ENCODE assay signal across 7 mouse cellular contexts in genomic region chr4:117096666-117097065, GRCm38 (mm10). TPM values are rescaled to one million over a fixed set of nuclear protein-coding genes. Genes with fewer than 3 reads are reported as not detected.
DNase-seq lines count a peak whose midpoint lies in the region; ATAC-seq lines count a peak whose summit lies in the region.

No protein-coding gene starts in this region.

- H3K27me3 ChIP-seq in embryonic facial prominence, embryonic 11.5 days (ENCODE audit: control insufficient read depth, insufficient read depth, low read length), result no peaks in the 10 kb centered on the region
- H3K27me3 ChIP-seq in hindbrain, embryonic 12.5 days, result peaks cover 38% of the 10 kb centered on the region
- peaks cover 51% of the 10 kb centered on the region for H3K27me3 ChIP-seq in midbrain, embryonic 13.5 days

- no peak for DNase-seq in embryonic facial prominence, embryonic 11.5 days (ENCODE audit: low spot score)
- DNase-seq in right cerebral cortex, postnatal 25 days, result no peak
- DNase-seq in thymus, postnatal 10 days (ENCODE audit: low spot score in 2 of 2), result no peak

- no peaks in the 10 kb centered on the region for H3K36me3 ChIP-seq in embryonic facial prominence, embryonic 11.5 days (replicated peaks; ENCODE audit: control insufficient read depth, insufficient read depth, low read depth, low read length)
- no peaks in the 10 kb centered on the region for H3K36me3 ChIP-seq in hindbrain, embryonic 12.5 days
- no peaks in the 10 kb centered on the region; the same call in 1 of the 2 replicates for H3K36me3 ChIP-seq in midbrain, embryonic 13.5 days

- peak overlapping the region; percentile 69 for H3K4me3 ChIP-seq in brown adipose tissue, adult 24 weeks (ENCODE audit: insufficient read depth, low read depth, low read length)
- H3K4me3 ChIP-seq in embryonic facial prominence, embryonic 11.5 days (ENCODE audit: low read depth, low read length), result peak overlapping the region; percentile 67
- peak overlapping the region; percentile 60 for H3K4me3 ChIP-seq in hindbrain, embryonic 12.5 days
- H3K4me3 ChIP-seq in midbrain, embryonic 13.5 days (replicated peaks), result peak overlapping the region; percentile 58

- peak overlapping the region; percentile 82 for H3K27ac ChIP-seq in brown adipose tissue, adult 24 weeks (replicated peaks; ENCODE audit: low read depth, low read length)
- no peak overlapping the region for H3K27ac ChIP-seq in embryonic facial prominence, embryonic 11.5 days (replicated peaks; ENCODE audit: low read depth, low read length)
- H3K27ac ChIP-seq in hindbrain, embryonic 12.5 days, result no peak overlapping the region
- H3K27ac ChIP-seq in midbrain, embryonic 13.5 days, result peak overlapping the region; percentile 71; the same call in 1 of the 2 replicates

- H3K9me3 ChIP-seq in embryonic facial prominence, embryonic 11.5 days (replicated peaks; ENCODE audit: control insufficient read depth, low read length), result no peaks in the 10 kb centered on the region
- H3K9me3 ChIP-seq in hindbrain, embryonic 12.5 days (replicated peaks), result no peaks in the 10 kb centered on the region
- no peaks in the 10 kb centered on the region for H3K9me3 ChIP-seq in midbrain, embryonic 13.5 days

- ATAC-seq in embryonic facial prominence, embryonic 11.5 days (replicated peaks; ENCODE audit: insufficient number of reproducible peaks, low FRiP score, low TSS enrichment, low read depth), result no peak
- ATAC-seq in hindbrain, embryonic 12.5 days (ENCODE audit: low FRiP score), result no peak
- ATAC-seq in midbrain, embryonic 13.5 days, result no peak
- no peak for ATAC-seq in megakaryocyte progenitor cell, adult 5-6 weeks (replicated peaks; ENCODE audit: poor library complexity)

- 14% methylated on average over 5 of the region's 5 CpGs for WGBS in embryonic facial prominence, embryonic 11.5 days
- 13% methylated on average over 5 of the region's 5 CpGs for WGBS in hindbrain, embryonic 12.5 days
- WGBS in midbrain, embryonic 13.5 days, result 9% methylated on average over 5 of the region's 5 CpGs

- peaks cover 14% of the 10 kb centered on the region for H3K4me1 ChIP-seq in brown adipose tissue, adult 24 weeks (ENCODE audit: control insufficient read depth, insufficient read depth, insufficient read length, low read length)
- H3K4me1 ChIP-seq in embryonic facial prominence, embryonic 11.5 days (ENCODE audit: control insufficient read depth, insufficient read depth, low read length), result no peaks in the 10 kb centered on the region; the same call in 1 of the 2 replicates
- peaks cover 29% of the 10 kb centered on the region for H3K4me1 ChIP-seq in hindbrain, embryonic 12.5 days
- H3K4me1 ChIP-seq in midbrain, embryonic 13.5 days (replicated peaks), result peaks cover 36% of the 10 kb centered on the region

- H3K9ac ChIP-seq in embryonic facial prominence, embryonic 11.5 days (replicated peaks; ENCODE audit: low read length), result peak overlapping the region; percentile 63
- H3K9ac ChIP-seq in hindbrain, embryonic 12.5 days, result peak overlapping the region; percentile 71
- H3K9ac ChIP-seq in midbrain, embryonic 13.5 days (replicated peaks), result peak overlapping the region; percentile 75

- peak overlapping the region; percentile 97 for H3K4me2 ChIP-seq in embryonic facial prominence, embryonic 11.5 days (ENCODE audit: low read depth, low read length)
- H3K4me2 ChIP-seq in hindbrain, embryonic 12.5 days (replicated peaks), result peak overlapping the region; percentile 90
- peak overlapping the region; percentile 88 for H3K4me2 ChIP-seq in midbrain, embryonic 13.5 days (replicated peaks)

RNA-seq across cellular contexts. Expression of gene Ptch2, which starts 0.8 kb away (rescaled TPM):
- polyA plus RNA-seq in brown adipose tissue, adult 24 weeks (2012; ENCODE audit: insufficient read depth, insufficient read length, missing spikeins), result 1.2 and 1.5 TPM in 2 replicates
- polyA plus RNA-seq in embryonic facial prominence, embryonic 11.5 days (2014; fragmentation: Nextera tagmentation; extraction: Ambion mirVana), result 2.7 and 5.6 TPM in 2 replicates
- polyA plus RNA-seq in hindbrain, embryonic 12.5 days (2016; fragmentation: Nextera tagmentation; extraction: Ambion mirVana), result 4.5 and 5.9 TPM in 2 replicates
- polyA plus RNA-seq in midbrain, embryonic 13.5 days (2015; fragmentation: Nextera tagmentation; extraction: Ambion mirVana), result 7.1 and 7.3 TPM in 2 replicates
- 0.30 and 1.3 TPM in 2 replicates for total RNA-seq in megakaryocyte progenitor cell, adult 5-6 weeks (2015)
- total RNA-seq in megakaryocyte progenitor cell, adult 5-6 weeks (2017), result 0.08 and 0.57 TPM in 2 replicates

RNA-seq across cellular contexts. Expression of gene Btbd19, which starts 28.9 kb away (rescaled TPM):
- 1.8 TPM in 1 of 2 replicates, not detected in the other for polyA plus RNA-seq in brown adipose tissue, adult 24 weeks (2012; ENCODE audit: insufficient read depth, insufficient read length, missing spikeins)
- 1.8 and 2.8 TPM in 2 replicates for polyA plus RNA-seq in embryonic facial prominence, embryonic 11.5 days (2014; fragmentation: Nextera tagmentation; extraction: Ambion mirVana)
- polyA plus RNA-seq in hindbrain, embryonic 12.5 days (2016; fragmentation: Nextera tagmentation; extraction: Ambion mirVana), result 4.0 and 4.5 TPM in 2 replicates
- 3.3 and 3.4 TPM in 2 replicates for polyA plus RNA-seq in midbrain, embryonic 13.5 days (2015; fragmentation: Nextera tagmentation; extraction: Ambion mirVana)
- 9.1 and 10.2 TPM in 2 replicates for total RNA-seq in megakaryocyte progenitor cell, adult 5-6 weeks (2015)
- 6.4 and 8.9 TPM in 2 replicates for total RNA-seq in megakaryocyte progenitor cell, adult 5-6 weeks (2017)

RNA-seq across cellular contexts. Expression of gene Tctex1d4, which starts 29.9 kb away (rescaled TPM):
- not detected in 2 replicates for polyA plus RNA-seq in brown adipose tissue, adult 24 weeks (2012; ENCODE audit: insufficient read depth, insufficient read length, missing spikeins)
- polyA plus RNA-seq in embryonic facial prominence, embryonic 11.5 days (2014; fragmentation: Nextera tagmentation; extraction: Ambion mirVana), result not detected in 2 replicates
- 0.34 TPM in 1 of 2 replicates, not detected in the other for polyA plus RNA-seq in hindbrain, embryonic 12.5 days (2016; fragmentation: Nextera tagmentation; extraction: Ambion mirVana)
- polyA plus RNA-seq in midbrain, embryonic 13.5 days (2015; fragmentation: Nextera tagmentation; extraction: Ambion mirVana), result not detected in 2 replicates
- not detected in 2 replicates for total RNA-seq in megakaryocyte progenitor cell, adult 5-6 weeks (2015)
- not detected in 2 replicates for total RNA-seq in megakaryocyte progenitor cell, adult 5-6 weeks (2017)

RNA-seq across cellular contexts. Expression of gene Plk3, which starts 37.1 kb away (rescaled TPM):
- 0.71 and 2.5 TPM in 2 replicates for polyA plus RNA-seq in brown adipose tissue, adult 24 weeks (2012; ENCODE audit: insufficient read depth, insufficient read length, missing spikeins)
- 4.9 and 7.2 TPM in 2 replicates for polyA plus RNA-seq in embryonic facial prominence, embryonic 11.5 days (2014; fragmentation: Nextera tagmentation; extraction: Ambion mirVana)
- polyA plus RNA-seq in hindbrain, embryonic 12.5 days (2016; fragmentation: Nextera tagmentation; extraction: Ambion mirVana), result 26.4 and 29.6 TPM in 2 replicates
- 18.6 and 19.3 TPM in 2 replicates for polyA plus RNA-seq in midbrain, embryonic 13.5 days (2015; fragmentation: Nextera tagmentation; extraction: Ambion mirVana)
- 1.4 and 2.0 TPM in 2 replicates for total RNA-seq in megakaryocyte progenitor cell, adult 5-6 weeks (2015)
- total RNA-seq in megakaryocyte progenitor cell, adult 5-6 weeks (2017), result 1.1 and 4.1 TPM in 2 replicates

RNA-seq across cellular contexts. Expression of gene Rps8, which starts 59.4 kb away (rescaled TPM):
- 544 and 683 TPM in 2 replicates for polyA plus RNA-seq in brown adipose tissue, adult 24 weeks (2012; ENCODE audit: insufficient read depth, insufficient read length, missing spikeins)
- polyA plus RNA-seq in embryonic facial prominence, embryonic 11.5 days (2014; fragmentation: Nextera tagmentation; extraction: Ambion mirVana), result 963 and 976 TPM in 2 replicates
- polyA plus RNA-seq in hindbrain, embryonic 12.5 days (2016; fragmentation: Nextera tagmentation; extraction: Ambion mirVana), result 588 and 618 TPM in 2 replicates
- 558 and 623 TPM in 2 replicates for polyA plus RNA-seq in midbrain, embryonic 13.5 days (2015; fragmentation: Nextera tagmentation; extraction: Ambion mirVana)
- total RNA-seq in megakaryocyte progenitor cell, adult 5-6 weeks (2015), result 4,838 and 5,186 TPM in 2 replicates
- 1,989 and 2,131 TPM in 2 replicates for total RNA-seq in megakaryocyte progenitor cell, adult 5-6 weeks (2017)

Comparison
In these comparisons a context has a peak if more than half of its experiments do, and no peak if none do; other contexts are left out.
1. H3K27ac ChIP-seq: peak in brown adipose tissue, adult 24 weeks (single experiment) and midbrain, embryonic 13.5 days (single experiment); none in embryonic facial prominence, embryonic 11.5 days (single experiment) and hindbrain, embryonic 12.5 days (single experiment).
2. Peak in every context shown above with its lines, with median percentiles within 50 percentile points of each other: H3K4me3 ChIP-seq, H3K4me2 ChIP-seq and H3K9ac ChIP-seq.